Mouse (Mus musculus) heart, embryonic 15.5 days (tissue): ENCODE data around the gene Gm21885. TPM values are rescaled to one million over a fixed set of nuclear protein-coding genes. Genes with fewer than 3 reads are reported as not detected.

Source experiments
- ATAC-seq: fragments of 200-750 bp; cut with Nextera tagmentation; replicated peaks from 2 replicates; pipeline ENCODE4 v1.8.0; 2017; ENCODE audit warnings: low read depth, moderate TSS enrichment; ENCODE audit not compliant: insufficient number of reproducible peaks, insufficient read depth, low FRiP score
- H3K27ac ChIP-seq: fragments of 300-500 bp; sonication (generic); 2 replicates; pipeline ENCODE4 v1.5.1; 2015; ENCODE audit warnings: mild to moderate bottlenecking, inconsistent platforms
- H3K27me3 ChIP-seq: fragments of 300-500 bp; sonication (generic); 2 replicates; pipeline ENCODE4 v1.6.1; 2015; ENCODE audit warnings: inconsistent platforms
- H3K36me3 ChIP-seq: fragments of 300-500 bp; sonication (generic); 2 replicates; pipeline ENCODE4 v1.6.1; 2015; ENCODE audit warnings: mild to moderate bottlenecking, inconsistent platforms
- H3K4me1 ChIP-seq: fragments of 300-500 bp; sonication (generic); replicated peaks from 2 replicates; pipeline ENCODE4 v1.6.1; 2015; ENCODE audit warnings: inconsistent platforms
- H3K4me2 ChIP-seq: fragments of 300-500 bp; sonication (generic); 2 replicates; pipeline ENCODE4 v1.6.1; 2015; ENCODE audit warnings: inconsistent platforms, mild to moderate bottlenecking, moderate library complexity
- H3K4me3 ChIP-seq: fragments of 300-500 bp; sonication (generic); 2 replicates; pipeline ENCODE4 v1.5.1; 2015; ENCODE audit warnings: mild to moderate bottlenecking, inconsistent platforms
- H3K9ac ChIP-seq: fragments of 300-500 bp; sonication (generic); 2 replicates; pipeline ENCODE4 v1.6.1; 2015; ENCODE audit warnings: mild to moderate bottlenecking, inconsistent platforms
- H3K9me3 ChIP-seq: fragments of 300-500 bp; sonication (generic); replicated peaks from 2 replicates; pipeline ENCODE4 v1.6.1; 2016; ENCODE audit warnings: inconsistent platforms
- WGBS: fragments of 180-500 bp; shearing (Covaris S2); methylation state at CpG from one replicate; pipeline ENCODE4 v1.1.7; 2015; ENCODE audit warnings: mixed read lengths; 5-methylcytosine and 5-hydroxymethylcytosine counted together
- polyA plus RNA-seq: library from polyadenylated mRNA; unstranded; fragments of >200 nt; fragmentation: Nextera tagmentation; extraction: Ambion mirVana; gene quantifications from 2 replicates; pipeline ENCODE4 v1.2.1, GENCODE M21; 2015

Gene Gm21885
- polyA plus RNA-seq, 1 experiment from 2014 or later, result not detected

DNA sequence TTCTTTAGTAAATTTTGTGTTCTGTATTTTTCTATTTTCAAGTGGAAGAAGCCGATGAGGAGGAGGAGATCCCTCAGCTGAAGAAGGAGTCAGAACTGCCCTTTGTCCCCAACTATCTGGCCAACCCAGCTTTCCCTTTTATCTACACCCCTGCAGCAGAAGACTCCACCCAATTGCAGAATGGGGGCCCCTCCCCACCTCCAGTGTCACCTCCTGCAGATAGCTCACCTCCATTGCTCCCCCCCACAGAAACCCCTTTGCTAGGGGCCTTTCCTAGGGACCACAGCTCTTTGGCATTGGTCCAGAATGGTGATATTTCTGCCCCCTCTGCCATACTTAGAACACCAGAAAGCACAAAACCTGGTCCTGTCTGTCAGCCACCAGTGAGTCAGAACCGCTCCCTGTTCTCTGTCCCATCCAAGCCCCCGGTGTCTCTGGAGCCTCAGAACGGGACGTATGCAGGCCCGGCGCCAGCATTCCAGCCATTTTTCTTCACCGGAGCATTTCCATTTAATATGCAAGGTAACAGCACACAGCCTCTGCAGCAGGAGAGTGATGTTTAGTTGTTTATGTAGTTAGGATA is 52.8 kb downstream of the Gm21885 start:
- Histone ChIP-seq H3K4me2 (no peak overlapping the region), H3K9me3 (no peaks in the 10 kb centered on the region), H3K27me3 (no peaks in the 10 kb centered on the region), H3K27ac (no peak overlapping the region), H3K4me1 (peaks cover 26% of the 10 kb centered on the region), H3K4me3 (no peak overlapping the region), H3K36me3 (peaks cover 42% of the 10 kb centered on the region), H3K9ac (no peak overlapping the region)
- no peak for ATAC-seq
- 63% methylated on average over 8 of the region's 8 CpGs for WGBS

Other genes with a start within 250 kb of the Gm21885 start
- gene Tob1, start 70.4 kb upstream of the Gm21885 start, polyA plus RNA-seq, result 37.7 and 45.5 TPM in 2 replicates
- gene Wfikkn2, start 35.9 kb upstream of the Gm21885 start, polyA plus RNA-seq, result 2.4 and 4.6 TPM in 2 replicates
- 63.3 and 70.9 TPM in 2 replicates for gene Luc7l3, start 40.1 kb downstream of the Gm21885 start, polyA plus RNA-seq
- 52.3 and 52.5 TPM in 2 replicates for gene Ankrd40, start 46.1 kb downstream of the Gm21885 start, polyA plus RNA-seq
- gene Abcc3, start 111.1 kb downstream of the Gm21885 start, polyA plus RNA-seq, result 1.1 and 1.7 TPM in 2 replicates
- 6.4 TPM in 2 replicates for gene Cacna1g, start 192.3 kb downstream of the Gm21885 start, polyA plus RNA-seq
- gene Spata20, start 204.3 kb downstream of the Gm21885 start, polyA plus RNA-seq, result 0.13 and 0.28 TPM in 2 replicates
- 13.1 and 16.9 TPM in 2 replicates for gene Epn3, start 218.1 kb downstream of the Gm21885 start, polyA plus RNA-seq
- 5.8 and 6.1 TPM in 2 replicates for gene Mycbpap, start 239.9 kb downstream of the Gm21885 start, polyA plus RNA-seq